Mouse (Mus musculus) liver, adult 2 months (tissue): ENCODE results near the gene Naa11. TPM values are rescaled to one million over a fixed set of nuclear protein-coding genes. Genes with fewer than 3 reads are reported as not detected.

Experiments
- DNase-seq: peaks from one replicate; pipeline ENCODE4 v3.0.0-alpha.2; 2011; ENCODE audit warnings: low read depth, low spot score; ENCODE audit errors: extremely low read depth
- H3K27ac ChIP-seq: fragments of 200-500 bp; replicated peaks from 2 replicates; pipeline ENCODE4 v1.5.1; 2012; ENCODE audit warnings: low read depth, mild to moderate bottlenecking, control low read depth, inconsistent platforms, low read length; ENCODE audit not compliant: insufficient read depth
- H3K27me3 ChIP-seq: fragments of 200-500 bp; 2 replicates; pipeline ENCODE4 v1.6.1; 2012; ENCODE audit warnings: mild to moderate bottlenecking, moderate library complexity, low read length, inconsistent platforms; ENCODE audit not compliant: control insufficient read depth, insufficient read depth
- H3K36me3 ChIP-seq: fragments of 200-500 bp; 2 replicates; pipeline ENCODE4 v1.6.1; 2012; ENCODE audit warnings: low read length, inconsistent platforms; ENCODE audit not compliant: control insufficient read depth, insufficient read depth
- H3K4me1 ChIP-seq: fragments of 200-500 bp; 2 replicates; pipeline ENCODE4 v1.6.1; 2011; ENCODE audit warnings: low read length; ENCODE audit not compliant: control insufficient read depth, insufficient read depth
- H3K4me3 ChIP-seq: fragments of 200-500 bp; 2 replicates; pipeline ENCODE4 v1.5.1; 2011; ENCODE audit warnings: low read depth, mild to moderate bottlenecking, control low read depth, low read length, moderate library complexity; ENCODE audit not compliant: insufficient read depth
- H3K79me2 ChIP-seq: fragments of 200-500 bp; 2 replicates; pipeline ENCODE4 v1.6.1; 2012; ENCODE audit warnings: inconsistent platforms, mild to moderate bottlenecking, low read length, moderate library complexity; ENCODE audit not compliant: control insufficient read depth, insufficient read depth
- H3K9ac ChIP-seq: fragments of 200-500 bp; 2 replicates; pipeline ENCODE4 v1.6.1; 2012; ENCODE audit warnings: low read depth, mild to moderate bottlenecking, control low read depth, inconsistent platforms, low read length
- CTCF ChIP-seq: fragments of 200-500 bp; IDR thresholded peaks from 2 replicates; pipeline ENCODE4 v1.5.1; 2011; ENCODE audit warnings: low read depth, low read length, control low read depth
- POLR2A ChIP-seq: fragments of 200-500 bp; IDR thresholded peaks from 2 replicates; pipeline ENCODE4 v1.6.1; 2011; ENCODE audit warnings: low read length, control low read depth; ENCODE audit not compliant: insufficient read depth; ENCODE audit errors: extremely low read depth
- whole genome bisulfite sequencing: fragments of 180-500 bp; shearing (Covaris S2); methylation state at CpG from one replicate; pipeline ENCODE4 v1.1.7; 2018; 5-methylcytosine and 5-hydroxymethylcytosine counted together
- polyA plus RNA-seq: library from polyadenylated mRNA; depleted of rRNA; stranded (reverse); fragments of >200 nt; gene quantifications from 2 replicates; pipeline ENCODE4 v1.2.3, GENCODE M21; 2012; rRNA removed
- total RNA-seq: library from RNA; depleted of rRNA; stranded (reverse); fragments of >200 nt; gene quantifications from 2 replicates; pipeline ENCODE4 v1.2.3, GENCODE M21; 2014; rRNA removed

Gene Naa11
- total and polyA plus RNA-seq, 2 experiments: not detected

DNA sequence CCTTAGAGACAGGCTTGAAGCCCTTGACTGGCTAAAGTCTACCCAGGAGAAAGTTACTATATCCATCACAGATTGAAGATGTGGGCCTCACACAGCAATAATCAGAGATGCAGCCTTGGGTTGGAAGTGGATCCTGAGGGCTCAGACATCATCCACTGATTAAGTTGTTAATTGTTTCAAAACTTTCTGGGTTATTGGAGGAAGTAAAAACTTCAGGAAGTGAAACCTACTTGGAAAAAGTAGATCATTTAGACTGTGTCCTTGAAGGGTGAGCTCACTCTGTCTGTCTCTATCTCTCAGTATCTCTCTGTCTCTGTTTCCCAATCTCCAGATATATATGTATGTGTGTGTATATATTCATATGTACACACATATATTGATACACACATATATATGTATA lies 47.0 kb downstream of the Naa11 start:
- Histone ChIP-seq H3K27ac (no peak overlapping the region), H3K4me3 (no peak overlapping the region), H3K27me3 (no peaks in the 10 kb centered on the region), H3K36me3 (no peaks in the 10 kb centered on the region), H3K79me2 (no peaks in the 10 kb centered on the region), H3K9ac (no peak overlapping the region), H3K4me1 (no peaks in the 10 kb centered on the region)
- no peak for DNase-seq
- TF ChIP-seq POLR2A (no peak), CTCF (no peak)

DNA sequence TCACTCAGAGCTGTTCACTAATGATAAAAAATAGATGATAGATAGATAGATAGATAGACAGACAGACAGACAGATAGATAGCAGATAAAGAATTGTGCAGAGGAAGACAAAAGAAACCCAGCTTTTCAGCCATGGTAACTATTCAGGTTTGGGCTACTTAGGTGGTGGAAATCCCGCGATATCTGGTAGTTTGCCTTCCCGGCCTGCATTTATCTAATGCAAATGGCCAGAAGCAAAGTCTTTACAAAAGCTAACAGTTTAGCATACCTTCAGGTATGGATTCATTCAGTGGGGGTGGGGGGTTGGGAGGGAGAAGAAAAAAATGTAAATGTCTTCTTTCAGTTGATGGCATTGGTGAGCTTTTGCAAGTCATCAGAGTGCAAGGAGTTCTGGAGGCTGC lies 48.0 kb downstream of the Naa11 start:
- Histone ChIP-seq H3K27ac (no peak overlapping the region), H3K4me1 (no peaks in the 10 kb centered on the region), H3K9ac (no peak overlapping the region), H3K79me2 (no peaks in the 10 kb centered on the region), H3K27me3 (no peaks in the 10 kb centered on the region), H3K4me3 (no peak overlapping the region), H3K36me3 (no peaks in the 10 kb centered on the region)
- no peak for DNase-seq
- no peak for TF ChIP-seq POLR2A
- TF ChIP-seq CTCF: no peak
- 79% methylated on average over 3 of the region's 3 CpGs for WGBS

- WGBS: 64% methylated on average over 3 of the region's 3 CpGs
Observed at GRCm38 (mm10) chr5:97334794-97335193, 57.4 kb downstream of the Naa11 start.

More at GRCm38 (mm10) chr5:97334794-97335193, 57.4 kb downstream of the Naa11 start:
- H3K4me3 ChIP-seq: no peak overlapping the region
- no peak overlapping the region for H3K9ac ChIP-seq
- H3K79me2 ChIP-seq: no peaks in the 10 kb centered on the region
- H3K36me3 ChIP-seq: no peaks in the 10 kb centered on the region
- H3K27me3 ChIP-seq: no peaks in the 10 kb centered on the region
- TF ChIP-seq POLR2A: no peak
- TF ChIP-seq CTCF: no peak
- H3K4me1 ChIP-seq: no peaks in the 10 kb centered on the region
- no peak for DNase-seq
- H3K27ac ChIP-seq: no peak overlapping the region

Other genes with a start within 250 kb of the Naa11 start
- gene Gk2, start 64.6 kb upstream of the Naa11 start, total RNA-seq: not detected in 2 replicates
- not detected in 2 replicates for gene Gk2, start 64.6 kb upstream of the Naa11 start, polyA plus RNA-seq